Mouse (Mus musculus) layer of hippocampus, adult 9-10 months (tissue): Measurements from ENCODE around the gene Soga1.

Source experiments
- DNase-seq: peaks from one replicate; pipeline ENCODE4 v3.0.0; 2022; ENCODE audit warnings: low spot score

Soga1 gene

GRCm38 (mm10) chr2:156982864-156983263 is 96.2 kb downstream of the Soga1 start:
- DNase-seq = no peak

GRCm38 (mm10) chr2:156981291-156981690 is 97.8 kb downstream of the Soga1 start:
- DNase-seq = no peak

GRCm38 (mm10) chr2:156980059-156980458 is 99.0 kb downstream of the Soga1 start:
- no peak for DNase-seq

GRCm38 (mm10) chr2:156976711-156977110 is 102.3 kb downstream of the Soga1 start:
- DNase-seq = no peak

- no peak for DNase-seq
Measured at GRCm38 (mm10) chr2:156974967-156975366, 104.1 kb downstream of the Soga1 start.

GRCm38 (mm10) chr2:156973316-156974100 is 105.5 kb downstream of the Soga1 start:
- DNase-seq = no peak

GRCm38 (mm10) chr2:156970253-156970652 is 108.8 kb downstream of the Soga1 start:
- no peak for DNase-seq

- DNase-seq = no peak
Measured at GRCm38 (mm10) chr2:156968501-156968900, 110.6 kb downstream of the Soga1 start.

GRCm38 (mm10) chr2:156967388-156967787 is 111.7 kb downstream of the Soga1 start:
- DNase-seq = no peak
